Mouse (Mus musculus): ENCODE results near the gene H1foo.

Gene H1foo

DNA sequence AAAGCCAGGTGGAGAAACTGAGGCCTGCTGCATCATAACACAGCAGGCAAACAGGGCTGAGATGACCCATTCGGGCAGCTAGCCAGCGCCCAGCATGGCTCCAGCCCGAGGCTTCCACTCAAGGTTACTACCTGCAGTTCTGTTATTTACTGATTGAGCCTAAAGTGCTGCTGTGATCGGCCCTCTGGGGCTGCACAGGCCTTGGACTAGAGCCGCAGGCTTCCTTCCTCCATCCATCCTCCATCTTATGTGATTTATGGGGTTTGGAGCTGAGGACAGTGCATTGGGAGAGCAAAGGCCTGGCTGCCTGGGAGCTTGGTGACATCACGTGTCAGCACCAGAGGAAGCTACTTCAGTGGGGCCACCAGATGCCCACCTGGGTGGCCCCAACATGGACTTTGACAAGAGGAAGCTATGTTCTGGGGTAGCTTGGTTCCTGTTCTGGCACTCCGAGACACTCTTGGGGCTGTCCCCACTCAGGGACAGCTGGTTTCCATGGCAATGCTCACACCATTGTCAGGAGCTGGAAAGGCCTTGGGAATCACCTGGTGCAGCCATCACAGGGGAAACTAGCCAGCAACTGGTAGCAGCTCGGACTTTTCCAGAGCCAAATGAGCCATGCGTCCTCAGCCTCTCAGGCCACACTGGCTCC, 42.5 kb downstream of the H1foo start:
- DNase-seq = peak in 1 of 2 experiments; percentile 34

GRCm38 (mm10) chr6:115989032-115989431, 44.3 kb downstream of the H1foo start:
- DNase-seq = no peak

DNA sequence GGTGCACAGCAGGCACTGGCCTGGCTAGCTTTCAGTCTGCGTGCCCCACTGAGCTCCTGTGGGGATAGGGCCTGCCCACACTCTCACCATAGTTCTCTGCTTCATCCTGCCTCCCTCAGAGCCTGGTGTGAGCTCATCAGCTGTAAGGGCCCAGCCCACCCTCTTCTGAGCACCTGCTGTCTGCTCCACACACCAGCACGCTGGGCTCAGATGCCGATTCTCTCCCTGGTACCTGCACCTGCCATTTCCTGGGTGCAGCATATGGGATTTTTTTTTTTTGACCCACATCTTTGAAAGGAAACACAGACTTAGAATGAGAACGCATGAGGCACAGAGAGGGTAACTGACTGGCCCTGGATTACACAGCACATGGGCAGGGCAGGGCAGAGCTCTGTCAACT, 44.9 kb downstream of the H1foo start:
- DNase-seq = no peak

- no peak for DNase-seq
These were observed 45.3 kb downstream of the H1foo start for GRCm38 (mm10) chr6:115990056-115990455.

GRCm38 (mm10) chr6:115990479-115990878, 45.7 kb downstream of the H1foo start:
- no peak for DNase-seq

DNA sequence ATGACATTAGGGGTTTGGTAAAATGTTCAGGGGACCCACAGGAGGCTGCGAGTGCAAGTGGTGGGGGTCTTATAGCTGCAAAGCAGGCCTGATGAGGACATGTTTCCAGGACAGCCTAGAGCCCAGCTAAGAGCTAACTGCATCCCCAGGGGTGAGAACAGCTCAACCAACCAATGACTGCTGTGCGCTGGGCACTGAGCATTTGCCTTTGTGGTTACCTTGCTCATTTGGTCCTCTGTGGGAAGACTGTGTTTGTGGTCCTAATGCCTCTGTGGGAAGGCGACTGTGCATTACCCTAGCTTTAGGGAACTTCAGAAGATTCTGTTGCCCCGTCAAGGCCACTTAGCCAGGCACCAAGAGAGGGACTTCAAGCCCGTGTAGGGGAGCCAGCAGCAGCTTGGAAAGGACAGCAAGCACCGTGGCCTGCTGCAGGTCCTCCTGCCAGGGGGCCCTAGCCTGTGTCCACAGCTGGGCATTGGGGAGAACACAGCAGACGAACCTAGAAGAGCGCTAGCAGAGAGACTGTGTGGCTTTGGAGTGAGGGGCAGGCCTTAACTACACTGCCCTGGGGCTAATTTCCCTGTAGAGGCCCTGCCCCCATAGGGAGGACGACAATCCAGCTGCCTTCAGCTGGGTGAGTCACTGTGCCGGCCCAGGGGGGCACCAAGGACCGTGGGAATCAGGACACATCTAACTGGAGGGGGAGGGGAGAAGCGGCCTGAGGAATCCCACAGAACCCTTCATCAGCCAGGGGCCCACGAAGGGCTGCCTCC, 46.6 kb downstream of the H1foo start:
- no peak for DNase-seq

DNA sequence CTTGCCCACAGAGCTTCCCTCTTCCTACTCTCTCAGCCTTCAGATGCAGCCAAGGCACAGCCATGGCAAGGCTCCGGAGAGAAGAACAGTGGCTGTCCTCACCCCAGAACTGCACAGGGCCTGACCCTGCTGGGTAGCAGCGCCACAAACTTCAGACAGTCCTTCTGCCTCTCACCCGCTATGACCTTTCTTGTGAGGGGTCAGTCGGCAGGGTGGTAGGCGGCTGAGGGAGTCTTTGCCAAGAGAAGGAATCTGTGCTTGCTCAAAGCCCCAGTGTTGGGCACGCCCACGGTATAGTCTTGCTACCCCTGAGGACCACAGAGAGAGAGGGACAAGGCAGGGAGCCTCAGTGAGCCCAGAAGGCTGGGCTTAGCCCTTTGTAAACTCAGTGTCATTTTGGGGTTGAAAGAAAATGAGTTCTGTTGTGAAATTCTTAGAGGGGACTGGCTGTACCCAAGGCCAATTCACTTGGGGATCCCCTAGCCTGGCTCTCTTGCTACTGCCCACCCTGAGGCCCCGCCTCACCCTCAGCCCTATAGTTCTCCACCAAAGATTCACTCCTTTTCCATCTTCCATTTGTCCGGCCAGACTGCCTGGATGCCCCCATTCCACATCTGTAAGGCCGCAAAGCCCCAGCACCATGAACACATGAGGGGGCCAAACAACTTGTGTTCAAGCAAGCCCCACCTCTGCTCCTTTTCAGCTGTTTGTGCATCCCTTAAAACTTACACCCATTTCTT, 47.3 kb downstream of the H1foo start:
- no peak for DNase-seq

GRCm38 (mm10) chr6:115992981-115993380, 48.2 kb downstream of the H1foo start:
- no peak for DNase-seq

GRCm38 (mm10) chr6:115993463-115994145, 48.9 kb downstream of the H1foo start:
- no peak for DNase-seq

DNA sequence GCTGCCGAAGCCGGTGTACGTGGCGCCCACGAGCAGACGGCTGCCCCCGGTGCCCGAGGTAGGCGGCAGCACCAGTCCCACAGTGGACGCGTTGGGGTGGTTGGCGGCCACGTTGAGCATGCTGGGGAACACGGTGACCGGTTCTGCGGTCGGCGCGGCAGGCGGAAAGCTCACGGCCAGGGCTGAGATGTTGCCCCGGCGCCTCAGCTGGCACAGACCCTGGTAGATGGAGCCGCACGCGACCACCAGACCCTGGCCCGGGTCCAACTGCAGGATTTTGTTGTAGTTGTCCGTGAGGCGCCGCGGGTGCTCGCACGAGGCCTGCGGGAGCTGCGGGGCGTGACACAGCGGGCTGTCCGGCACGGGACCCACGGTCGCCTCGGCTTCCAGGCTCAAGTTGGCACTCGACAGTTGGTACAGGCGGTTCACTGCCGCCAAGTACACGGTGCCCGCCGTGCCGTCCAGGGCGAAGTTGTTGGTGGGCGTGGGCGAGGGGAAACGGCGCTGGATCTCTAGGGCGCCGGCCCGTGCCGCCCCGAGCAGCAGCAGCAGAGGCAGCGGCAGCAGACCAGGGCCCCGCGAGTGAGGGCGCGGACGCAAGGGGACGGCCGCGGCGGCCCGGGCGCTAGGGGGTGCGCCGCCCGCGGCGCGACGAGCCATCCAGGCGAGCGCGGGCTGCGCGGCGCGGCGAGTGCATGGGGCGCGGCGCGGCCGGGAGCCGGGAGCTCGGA, 49.6 kb downstream of the H1foo start:
- peak in 1 of 2 experiments; percentile 46 for DNase-seq

GRCm38 (mm10) chr6:115994877-115995520, 50.3 kb downstream of the H1foo start, which contains the start of gene Plxnd1:
Gene Plxnd1 (minus strand): TSS chr6:115995005.
- DNase-seq = peak; percentile 70 to 81

GRCm38 (mm10) chr6:115995531-115995941, 50.8 kb downstream of the H1foo start:
- no peak for DNase-seq

DNA sequence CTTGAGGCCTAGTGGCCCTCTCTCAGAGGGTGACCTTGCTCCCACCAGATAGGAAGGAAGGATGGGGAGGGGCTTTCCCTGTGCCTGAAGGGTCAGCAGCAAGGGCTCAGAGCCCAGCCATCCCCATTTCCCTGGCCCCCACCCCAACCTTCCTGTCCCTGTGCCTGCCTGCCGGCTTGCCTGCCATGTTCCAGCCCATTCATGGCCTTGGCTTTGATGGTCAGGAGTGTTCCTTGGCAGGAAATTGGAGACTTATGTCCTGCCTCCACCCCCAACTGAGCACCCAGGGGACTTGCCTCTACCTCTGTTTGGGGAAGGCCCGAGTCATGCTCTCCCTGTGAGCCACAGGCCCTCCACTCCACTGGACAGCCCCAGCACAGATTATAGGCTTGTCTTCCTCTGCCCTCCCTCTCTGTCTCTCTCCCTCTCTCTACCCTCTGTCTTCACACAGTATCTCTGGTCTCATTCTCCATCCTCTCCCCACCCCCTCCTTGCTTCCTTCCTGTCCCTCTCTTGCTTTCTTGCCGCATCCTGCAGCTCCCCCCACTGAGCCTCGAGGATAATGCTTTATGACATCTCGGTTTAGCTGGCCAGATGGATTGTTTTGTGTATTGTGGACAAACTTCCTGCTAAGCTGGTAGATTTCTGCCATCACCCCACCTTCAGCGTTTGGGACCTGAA, 51.6 kb downstream of the H1foo start:
- no peak for DNase-seq

DNA sequence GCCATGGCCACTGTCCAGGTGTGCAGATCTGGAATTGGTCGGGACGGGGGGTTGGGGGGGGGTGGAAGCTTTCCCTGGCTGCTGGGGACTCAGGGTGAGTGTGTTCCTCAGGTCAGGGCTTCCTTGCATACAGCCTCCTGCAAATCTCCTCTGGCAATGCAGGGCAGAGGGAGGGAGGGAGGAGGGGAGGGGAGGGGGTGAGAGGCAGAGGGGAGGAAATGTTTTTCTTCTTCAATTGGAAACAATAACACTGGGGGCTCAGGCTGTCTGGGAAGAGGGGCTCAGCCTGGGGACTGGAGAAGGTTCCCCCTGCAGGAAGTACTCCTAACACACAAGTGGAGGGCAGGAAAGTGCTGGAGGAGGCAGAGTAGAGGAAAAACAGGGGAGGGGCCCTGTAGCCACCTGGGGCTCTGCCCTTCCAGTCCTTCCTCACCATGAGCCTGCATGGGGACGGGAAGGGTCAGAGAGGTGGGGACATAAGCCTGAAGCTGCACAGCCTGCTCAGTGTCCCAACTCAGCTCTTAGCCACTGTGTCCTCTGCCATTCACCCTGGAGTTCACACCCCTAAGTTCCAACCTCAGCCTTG, 53.1 kb downstream of the H1foo start:
- DNase-seq = no peak

DNA sequence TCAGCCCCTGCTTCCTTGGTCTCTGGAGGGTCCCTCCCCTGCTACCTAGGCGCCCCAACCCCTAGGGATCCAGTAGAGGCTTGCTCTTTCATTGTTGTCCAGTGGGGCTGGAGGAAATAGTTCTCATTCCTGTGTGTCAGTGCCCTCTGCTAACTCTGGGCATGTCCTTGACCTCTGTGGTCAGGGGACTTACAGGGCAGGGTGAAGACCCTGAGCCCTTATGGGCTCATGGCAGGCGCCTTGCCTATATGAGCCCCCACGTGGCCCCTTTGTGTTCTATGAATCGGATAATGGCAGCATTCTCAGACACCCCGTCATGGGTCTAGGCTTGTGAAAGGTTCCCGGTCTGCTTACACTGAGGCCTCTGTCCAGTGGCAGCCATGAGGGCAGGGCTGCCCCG, 54.0 kb downstream of the H1foo start:
- DNase-seq = no peak

- DNase-seq = no peak
These were observed 54.5 kb downstream of the H1foo start for GRCm38 (mm10) chr6:115999227-115999626.

Data from cerebellum, postnatal 36 days (tissue).